In the genomic region with DNA sequence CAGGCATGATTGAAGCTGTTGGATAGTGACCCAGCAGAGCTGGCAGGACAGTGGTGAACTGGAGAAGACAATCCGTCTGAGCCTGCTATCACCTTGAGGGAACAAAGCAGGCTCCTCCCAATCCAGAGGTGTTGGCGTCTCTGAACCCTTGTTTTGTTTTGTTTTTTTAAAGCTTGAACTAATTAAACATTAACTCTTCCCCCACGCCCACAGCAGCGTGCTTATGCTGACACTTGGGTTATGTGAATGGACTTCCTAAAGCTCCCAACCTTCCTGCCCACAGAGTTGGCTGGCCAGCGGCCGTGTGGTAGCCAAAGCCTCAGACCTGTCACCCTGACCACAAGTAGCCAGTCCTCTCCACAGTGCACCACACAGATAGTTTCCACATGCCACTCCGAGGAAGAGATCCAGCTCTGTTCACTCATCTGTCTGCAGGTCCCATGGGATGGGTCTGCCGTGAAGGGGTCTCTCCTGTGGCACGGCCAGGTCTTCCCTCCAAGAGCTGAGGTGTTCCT, we compare ENCODE assay signal across 34 mouse cellular contexts. TPM values are rescaled to one million over a fixed set of nuclear protein-coding genes. Genes with fewer than 3 reads are reported as not detected.
DNase-seq lines count a peak whose midpoint lies in the region; ATAC-seq and TF ChIP-seq lines count a peak whose summit lies in the region.
"Had no signal": no experiment of that assay in that cellular context is flagged by ENCODE, and none has a peak within 500 bp of the region (broad histone marks: within the 10 kb centered on the region; RNA-seq: fewer than 3 reads in every experiment).

No protein-coding gene starts in this region.

- H3K4me2 ChIP-seq in kidney, embryonic 15.5 days, result no peak overlapping the region
- H3K4me2 ChIP-seq: embryonic facial prominence, embryonic 13.5 days; heart, embryonic 15.5 days; hindbrain, embryonic 12.5 days; limb, embryonic 13.5 days; liver, embryonic 12.5 days; midbrain, embryonic 13.5 days; neural tube, embryonic 13.5 days had no signal

- POLR2A ChIA-PET in Patski (lab: Charles Lee), result interaction anchor here (0.6 kb wide), 1 partner anchor 236 kb away, joined by 3 read pairs; no protein-coding TSS in a partner anchor

- in situ Hi-C loops in Patski (cut with MboI; ENCODE audit: low pct_unique_long_range_greater_than_20kb), result loop anchor here (25.0 kb wide), 1 partner anchor 1055 kb away; no protein-coding TSS in a partner anchor

- CTCF ChIA-PET in Patski (lab: Charles Lee), result interaction anchor here (0.7 to 2.2 kb wide), 5 partner anchors 10 to 1057 kb away, joined by 3 to 9 read pairs (median 3); no protein-coding TSS in a partner anchor

- TF ChIP-seq CTCF in Patski (IDR thresholded peaks at IDR 0.05), result no peak

- no peaks in the 10 kb centered on the region for H3K9me3 ChIP-seq in kidney, embryonic 15.5 days (replicated peaks)
- H3K9me3 ChIP-seq: embryonic facial prominence, embryonic 13.5 days; heart, embryonic 10.5 days; heart, embryonic 15.5 days; limb, embryonic 13.5 days; liver, embryonic 12.5 days; midbrain, embryonic 13.5 days; neural tube, embryonic 13.5 days had no signal

- peaks cover 11% of the 10 kb centered on the region; the same call in 1 of the 2 replicates for H3K4me1 ChIP-seq in kidney, embryonic 15.5 days
- H3K4me1 ChIP-seq: embryonic facial prominence, embryonic 13.5 days; heart, embryonic 15.5 days; hindbrain, embryonic 12.5 days; limb, embryonic 13.5 days; midbrain, embryonic 13.5 days; neural tube, embryonic 13.5 days had no signal

- 69% methylated on average over 9 of the region's 9 CpGs for WGBS in kidney, embryonic 15.5 days

- H3K27ac ChIP-seq in kidney, embryonic 15.5 days, result no peak overlapping the region
- H3K27ac ChIP-seq: embryonic facial prominence, embryonic 13.5 days; heart, embryonic 10.5 days; heart, embryonic 15.5 days; hindbrain, embryonic 12.5 days; limb, embryonic 13.5 days; liver, embryonic 12.5 days; macrophage; midbrain, embryonic 13.5 days; neural tube, embryonic 13.5 days had no signal

- H3K4me3 ChIP-seq in kidney, embryonic 15.5 days (replicated peaks), result no peak overlapping the region
- H3K4me3 ChIP-seq: embryonic facial prominence, embryonic 13.5 days; heart, embryonic 10.5 days; heart, embryonic 15.5 days; hindbrain, embryonic 12.5 days; limb, embryonic 13.5 days; liver, embryonic 12.5 days; midbrain, embryonic 13.5 days; neural tube, embryonic 13.5 days had no signal

- no peak overlapping the region for H3K9ac ChIP-seq in kidney, embryonic 15.5 days
- H3K9ac ChIP-seq: embryonic facial prominence, embryonic 13.5 days; forebrain, postnatal 0 days; heart, embryonic 15.5 days; hindbrain, embryonic 12.5 days; limb, embryonic 13.5 days; liver, embryonic 12.5 days; midbrain, embryonic 13.5 days; neural tube, embryonic 13.5 days had no signal

- no peaks in the 10 kb centered on the region for H3K27me3 ChIP-seq in Patski
- no peaks in the 10 kb centered on the region for H3K27me3 ChIP-seq in kidney, embryonic 15.5 days
- H3K27me3 ChIP-seq: embryonic facial prominence, embryonic 13.5 days; heart, embryonic 15.5 days; hindbrain, embryonic 12.5 days; limb, embryonic 13.5 days; midbrain, embryonic 13.5 days; neural tube, embryonic 13.5 days had no signal

- DNase-seq in kidney, adult 18-20 months, result peak; percentile 29
- no peak for DNase-seq in kidney, postnatal 10 days
- DNase-seq in Patski (ENCODE audit: low read depth, low spot score), result peak; percentile 24
- DNase-seq in adrenal gland, postnatal 10 days, result no peak
- DNase-seq in gastrocnemius, adult 8-10 months (ENCODE audit: low spot score in 2 of 2), result no peak
- no peak for DNase-seq in embryo, embryonic 11 days
- DNase-seq: adrenal gland, adult 8-10 months; B cell, adult 2 months; cerebellum, adult 8-10 months; cerebellum, postnatal 36 days; forebrain, postnatal 0 days; gastrocnemius, postnatal 14 days; heart, adult 11 months; lung, adult 2 months; lung, postnatal 10 days; thymus, postnatal 4 days had no signal

- H3K36me3 ChIP-seq in kidney, embryonic 15.5 days, result no peaks in the 10 kb centered on the region
- H3K36me3 ChIP-seq: embryonic facial prominence, embryonic 13.5 days; heart, embryonic 10.5 days; heart, embryonic 15.5 days; hindbrain, embryonic 12.5 days; limb, embryonic 13.5 days; liver, embryonic 12.5 days; midbrain, embryonic 13.5 days; neural tube, embryonic 13.5 days had no signal

- ATAC-seq in Patski, result peak; percentile 71
- 0 out of 2 replicates have a peak, but pooled peaks have one; percentile 33 for ATAC-seq in kidney, embryonic 15.5 days (replicated peaks; ENCODE audit: low FRiP score)
- ATAC-seq: forebrain, postnatal 0 days; intestine, embryonic 16.5 days; liver, embryonic 12.5 days; midbrain, embryonic 13.5 days had no signal

RNA-seq across cellular contexts. Expression of a gene that starts 26.6 kb away (rescaled TPM):
- polyA plus RNA-seq in Patski (2021), result 0.12 TPM
- polyA plus RNA-seq in kidney, embryonic 15.5 days (2015; fragmentation: Nextera tagmentation; extraction: Ambion mirVana), result 0.12 TPM in 1 of 2 replicates, not detected in the other
- not detected for total RNA-seq in adrenal gland, postnatal 10 days (2021)
- under 1 TPM in 2 of 4 experiments, not detected in 2; 0.22 to 0.31 TPM for total RNA-seq in gastrocnemius, adult 8-10 months (2022)
- total RNA-seq: adrenal gland, adult 8-10 months; forebrain, postnatal 0 days; gastrocnemius, postnatal 14 days; heart, postnatal 25 days; layer of hippocampus, adult 18-20 months; layer of hippocampus, postnatal 10 days; left cerebral cortex, adult 18-20 months; left cerebral cortex, postnatal 25 days had no signal
- polyA plus RNA-seq: forebrain, postnatal 0 days; lung, adult 2 months; macrophage; midbrain, embryonic 13.5 days; small intestine, adult 2 months; thymus, postnatal 0 days had no signal

Comparison
In these comparisons a context has a peak if more than half of its experiments do, and no peak if none do; other contexts are left out.
1. DNase-seq: peak in kidney, adult 18-20 months (single experiment) and Patski (single experiment); none in kidney, postnatal 10 days (single experiment), adrenal gland, postnatal 10 days (single experiment), gastrocnemius, adult 8-10 months (0 of 2) and embryo, embryonic 11 days (single experiment).